In the genomic region with DNA sequence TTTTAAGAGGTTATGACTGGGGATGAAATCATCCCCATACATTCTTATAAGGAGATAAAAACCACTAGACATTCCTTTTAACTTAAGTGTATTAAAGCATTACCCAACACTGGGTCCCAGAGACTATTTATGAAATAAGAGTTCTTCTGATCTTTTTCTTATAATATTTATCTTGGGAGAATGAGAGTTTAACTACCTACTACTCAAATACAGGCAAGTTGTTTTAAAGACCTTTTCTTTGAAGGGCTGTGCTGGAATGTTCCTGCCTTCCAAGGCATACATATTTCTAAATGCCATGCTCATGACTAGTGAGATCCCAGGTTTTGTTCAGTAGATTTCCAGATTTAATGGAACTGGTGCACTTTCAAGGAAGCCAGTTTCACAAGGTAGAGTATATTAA, we compare ENCODE assay signal across 22 mouse cellular contexts.
A peak's percentile ranks its signal among the peaks of the same experiment; 100 is the strongest.
DNase-seq lines count a peak whose midpoint lies in the region; ATAC-seq lines count a peak whose summit lies in the region.
"Had no signal": no experiment of that assay in that cellular context is flagged by ENCODE, and none has a peak within 500 bp of the region (broad histone marks: within the 10 kb centered on the region; RNA-seq: fewer than 3 reads in every experiment).

No protein-coding gene starts in this region.

- no peaks in the 10 kb centered on the region for H3K27me3 ChIP-seq in lung, embryonic 15.5 days
- no peaks in the 10 kb centered on the region for H3K27me3 ChIP-seq in limb, embryonic 15.5 days
- H3K27me3 ChIP-seq: CH12.LX; embryonic facial prominence, embryonic 13.5 days; forebrain, embryonic 13.5 days; hindbrain, embryonic 13.5 days had no signal

- H3K4me3 ChIP-seq in lung, embryonic 15.5 days, result no peak overlapping the region
- no peak overlapping the region for H3K4me3 ChIP-seq in limb, embryonic 15.5 days
- H3K4me3 ChIP-seq: embryonic facial prominence, embryonic 13.5 days; forebrain, embryonic 13.5 days; gastrocnemius, adult 2 months; heart, embryonic 10.5 days; hindbrain, embryonic 13.5 days had no signal

- ATAC-seq in lung, embryonic 15.5 days (ENCODE audit: borderline replicate concordance, extremely low read depth, low FRiP score, low TSS enrichment), result peak; percentile 84; the same call in 1 of the 2 replicates
- peak; percentile 35; the same call in 1 of the 2 replicates for ATAC-seq in limb, embryonic 15.5 days (ENCODE audit: insufficient number of reproducible peaks, low FRiP score, low TSS enrichment, low read depth)
- no peak for ATAC-seq in frontal cortex, adult (ENCODE audit: low TSS enrichment)
- ATAC-seq: forebrain, embryonic 13.5 days; forebrain, postnatal 0 days had no signal

- H3K4me2 ChIP-seq in lung, embryonic 15.5 days, result no peak overlapping the region
- H3K4me2 ChIP-seq in limb, embryonic 15.5 days, result no peak overlapping the region
- H3K4me2 ChIP-seq: embryonic facial prominence, embryonic 13.5 days; forebrain, embryonic 13.5 days; hindbrain, embryonic 13.5 days had no signal

- H3K27ac ChIP-seq in lung, embryonic 15.5 days, result no peak overlapping the region
- no peak overlapping the region for H3K27ac ChIP-seq in limb, embryonic 15.5 days
- H3K27ac ChIP-seq: embryonic facial prominence, embryonic 13.5 days; forebrain, embryonic 13.5 days; gastrocnemius, adult 2 months; heart, embryonic 10.5 days; hindbrain, embryonic 13.5 days had no signal

- DNase-seq in lung, postnatal 4 days, result no peak
- DNase-seq in 3134 (ENCODE audit: extremely low read depth, insufficient read length, low spot score), result peak; percentile 58
- peak; percentile 51 for DNase-seq in 3T3-L1 (ENCODE audit: low read depth, low spot score)
- DNase-seq in layer of hippocampus, adult 8-10 months (ENCODE audit: low spot score in 2 of 2), result no peak
- DNase-seq in yolk sac, embryonic 10.5 days (ENCODE audit: low spot score), result no peak
- DNase-seq: adrenal gland, adult 2 months; adrenal gland, postnatal 25 days; cerebellum, adult 18-20 months; cerebellum, adult 9-11 months; cerebellum, postnatal 36 days; forebrain, postnatal 0 days; gastrocnemius, adult 2 months; gastrocnemius, postnatal 36 days; heart, postnatal 14 days had no signal

- H3K9ac ChIP-seq in lung, embryonic 15.5 days, result no peak overlapping the region
- H3K9ac ChIP-seq in limb, embryonic 15.5 days, result no peak overlapping the region
- H3K9ac ChIP-seq: embryonic facial prominence, embryonic 13.5 days; forebrain, embryonic 13.5 days; forebrain, postnatal 0 days; hindbrain, embryonic 13.5 days had no signal

- H3K4me1 ChIP-seq in lung, embryonic 15.5 days, result peaks cover 6% of the 10 kb centered on the region
- no peaks in the 10 kb centered on the region for H3K4me1 ChIP-seq in limb, embryonic 15.5 days
- H3K4me1 ChIP-seq: embryonic facial prominence, embryonic 13.5 days; forebrain, embryonic 13.5 days; hindbrain, embryonic 13.5 days had no signal

- H3K36me3 ChIP-seq in lung, embryonic 15.5 days, result no peaks in the 10 kb centered on the region
- H3K36me3 ChIP-seq in limb, embryonic 15.5 days, result no peaks in the 10 kb centered on the region
- H3K36me3 ChIP-seq: embryonic facial prominence, embryonic 13.5 days; heart, embryonic 10.5 days; hindbrain, embryonic 13.5 days had no signal

- no peaks in the 10 kb centered on the region for H3K9me3 ChIP-seq in lung, embryonic 15.5 days
- no peaks in the 10 kb centered on the region for H3K9me3 ChIP-seq in limb, embryonic 15.5 days
- H3K9me3 ChIP-seq: embryonic facial prominence, embryonic 13.5 days; forebrain, embryonic 13.5 days; heart, embryonic 10.5 days; hindbrain, embryonic 13.5 days had no signal

Comparison
In these comparisons a context has a peak if more than half of its experiments do, and no peak if none do; other contexts are left out.
1. DNase-seq: peak in 3134 (single experiment) and 3T3-L1 (single experiment); none in lung, postnatal 4 days (0 of 2), layer of hippocampus, adult 8-10 months (0 of 2) and yolk sac, embryonic 10.5 days (single experiment).